Mouse (Mus musculus) bone marrow, adult 2 months (tissue): ENCODE measurements around the gene Sec22b.

Experiments
- CTCF ChIP-seq: fragments of 200-500 bp; IDR thresholded peaks from 2 replicates; pipeline ENCODE4 v1.5.1; 2011; ENCODE audit warnings: low read length, control low read depth; ENCODE audit not compliant: control insufficient read depth, insufficient read depth
- POLR2A ChIP-seq: fragments of 200-500 bp; IDR thresholded peaks from 2 replicates; pipeline ENCODE4 v1.6.1; 2011; ENCODE audit warnings: low read depth, mild to moderate bottlenecking, control low read depth, low read length, borderline replicate concordance; ENCODE audit not compliant: control insufficient read depth

DNA sequence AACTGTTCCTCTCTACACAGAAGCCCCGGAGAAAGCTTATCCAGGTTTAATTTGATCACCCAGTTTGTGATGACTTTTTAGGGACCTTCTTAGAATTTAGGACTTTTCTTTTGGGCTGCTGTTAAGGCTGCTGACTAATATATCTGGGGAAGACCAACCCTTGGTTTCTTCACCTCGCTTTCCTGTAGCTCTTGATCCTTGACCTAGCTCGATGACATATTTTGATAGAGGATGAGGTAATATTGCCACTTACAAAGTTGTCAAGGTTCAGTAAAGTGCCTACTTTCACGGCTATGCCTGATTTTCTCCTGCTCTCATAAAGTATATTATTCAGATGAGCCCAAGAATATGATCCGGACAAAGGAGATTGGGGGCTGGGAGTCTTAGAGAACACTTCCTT is 596 bp downstream of the Sec22b start:
- no peak for TF ChIP-seq CTCF
- TF ChIP-seq POLR2A = no peak
